Mouse (Mus musculus) lung, embryonic 14.5 days (tissue): Measurements from ENCODE around the gene Dkk3. TPM values are rescaled to one million over a fixed set of nuclear protein-coding genes. Genes with fewer than 3 reads are reported as not detected.
A peak's percentile ranks its signal among the peaks of the same experiment; 100 is the strongest.
"Not testable (repeated sequence)": the region's sequence is repeated elsewhere in the genome, so short reads cannot be mapped to it uniquely, and the experiment has no call there.

Experiments used
- ATAC-seq: fragments of 200-750 bp; cut with Nextera tagmentation; 2 replicates; pipeline ENCODE4 v1.8.0; 2017; ENCODE audit warnings: mild to moderate bottlenecking, moderate TSS enrichment, moderate library complexity; ENCODE audit not compliant: insufficient read depth
- DNase-seq: peaks from one replicate; pipeline ENCODE4 v3.0.0-alpha.2; 2015
- H3K27ac ChIP-seq: fragments of 300-500 bp; sonication (generic); 2 replicates; pipeline ENCODE4 v1.5.1; 2014; ENCODE audit warnings: low read depth, mild to moderate bottlenecking, moderate library complexity
- H3K27me3 ChIP-seq: fragments of 300-500 bp; sonication (generic); 2 replicates; pipeline ENCODE4 v1.6.1; 2014; ENCODE audit warnings: low read length, control low read depth; ENCODE audit not compliant: insufficient read depth
- H3K36me3 ChIP-seq: fragments of 300-500 bp; sonication (generic); 2 replicates; pipeline ENCODE4 v1.6.1; 2014; ENCODE audit warnings: control low read depth; ENCODE audit not compliant: insufficient read depth
- H3K4me1 ChIP-seq: fragments of 300-500 bp; sonication (generic); 2 replicates; pipeline ENCODE4 v1.6.1; 2014; ENCODE audit warnings: antibody characterized with exemption, control low read depth; ENCODE audit not compliant: insufficient read depth
- H3K4me2 ChIP-seq: fragments of 300-500 bp; sonication (generic); 2 replicates; pipeline ENCODE4 v1.6.1; 2014; ENCODE audit warnings: mild to moderate bottlenecking
- H3K4me3 ChIP-seq: fragments of 300-500 bp; sonication (generic); 2 replicates; pipeline ENCODE4 v1.5.1; 2014; ENCODE audit warnings: low read depth, low read length
- H3K9ac ChIP-seq: fragments of 300-500 bp; sonication (generic); 2 replicates; pipeline ENCODE4 v1.6.1; 2014
- H3K9me3 ChIP-seq: fragments of 300-500 bp; sonication (generic); 2 replicates; pipeline ENCODE4 v1.6.1; 2016; ENCODE audit warnings: low read depth, low read length, control low read depth
- CTCF ChIP-seq: IDR thresholded peaks from 2 replicates; pipeline ENCODE4 v1.5.1; 2016; ENCODE audit warnings: antibody characterized with exemption, low read depth
- WGBS: fragments of 180-500 bp; shearing (Covaris S2); extraction: QIAGEN DNeasy Blood & Tissue Kit; methylation state at CpG from one replicate; pipeline ENCODE4 v1.1.7; 2014; 5-methylcytosine and 5-hydroxymethylcytosine counted together
- polyA plus RNA-seq: library from polyadenylated mRNA; unstranded; fragments of >200 nt; fragmentation: Nextera tagmentation; extraction: Ambion mirVana; gene quantifications from 2 replicates; pipeline ENCODE4 v1.2.1, GENCODE M21; 2014

Gene Dkk3
- polyA plus RNA-seq, 1 experiment from 2014 or later, result 25.1 TPM

- no peak overlapping the region for H3K4me3 ChIP-seq
- 14% methylated on average over 10 of the region's 10 CpGs for WGBS
- no peak overlapping the region for H3K9ac ChIP-seq
- DNase-seq (peak; percentile 56), ATAC-seq (peak; percentile 66)
- no peaks in the 10 kb centered on the region for H3K9me3 ChIP-seq
- no peaks in the 10 kb centered on the region for H3K36me3 ChIP-seq
- no peak overlapping the region for H3K4me2 ChIP-seq
- H3K27me3 ChIP-seq, result no peaks in the 10 kb centered on the region
- TF ChIP-seq CTCF, result no peak
- H3K27ac ChIP-seq, result peak overlapping the region; percentile 18; the same call in 1 of the 2 replicates
- peaks cover 6% of the 10 kb centered on the region; the same call in 1 of the 2 replicates for H3K4me1 ChIP-seq
Measured at GRCm38 (mm10) chr7:112169955-112170692, 11.3 kb upstream of the Dkk3 start.

GRCm38 (mm10) chr7:112165593-112165992, 6.7 kb upstream of the Dkk3 start:
- Histone ChIP-seq H3K9ac (no peak overlapping the region), H3K36me3 (no peaks in the 10 kb centered on the region), H3K4me1 (peaks cover 6% of the 10 kb centered on the region; the same call in 1 of the 2 replicates), H3K27ac (no peak overlapping the region), H3K9me3 (no peaks in the 10 kb centered on the region), H3K4me3 (no peak overlapping the region), H3K4me2 (no peak overlapping the region), H3K27me3 (no peaks in the 10 kb centered on the region)
- 71% methylated on average over 4 of the region's 4 CpGs for WGBS
- TF ChIP-seq CTCF, result no peak
- no peak for ATAC-seq
- no peak for DNase-seq

DNA sequence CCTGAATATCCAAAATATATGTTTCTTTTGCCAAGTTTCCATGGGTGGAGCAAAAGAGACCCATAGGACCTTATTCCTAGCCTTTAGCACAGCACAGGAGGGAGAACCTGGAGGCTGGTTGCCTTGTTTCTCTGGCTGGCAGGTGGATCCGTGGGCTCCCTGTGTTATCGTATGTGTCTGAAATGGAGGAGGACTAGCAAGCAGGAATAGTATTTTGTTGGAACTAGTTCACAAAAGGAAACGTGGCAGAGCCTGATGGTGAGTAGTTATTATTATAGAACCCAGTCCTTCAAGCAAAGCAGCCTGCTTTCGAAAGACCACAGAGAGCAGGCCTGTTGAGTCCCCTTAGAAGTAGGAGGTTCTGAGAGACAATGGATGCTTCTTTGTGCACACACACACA, 6.2 kb upstream of the Dkk3 start:
- H3K9ac ChIP-seq, H3K4me2 ChIP-seq, H3K27ac ChIP-seq, H3K27me3 ChIP-seq, ATAC-seq, DNase-seq, H3K9me3 ChIP-seq, H3K36me3 ChIP-seq, H3K4me3 ChIP-seq, H3K4me1 ChIP-seq: not testable (repeated sequence)
- WGBS, result 89% methylated on average over 4 of the region's 4 CpGs

DNA sequence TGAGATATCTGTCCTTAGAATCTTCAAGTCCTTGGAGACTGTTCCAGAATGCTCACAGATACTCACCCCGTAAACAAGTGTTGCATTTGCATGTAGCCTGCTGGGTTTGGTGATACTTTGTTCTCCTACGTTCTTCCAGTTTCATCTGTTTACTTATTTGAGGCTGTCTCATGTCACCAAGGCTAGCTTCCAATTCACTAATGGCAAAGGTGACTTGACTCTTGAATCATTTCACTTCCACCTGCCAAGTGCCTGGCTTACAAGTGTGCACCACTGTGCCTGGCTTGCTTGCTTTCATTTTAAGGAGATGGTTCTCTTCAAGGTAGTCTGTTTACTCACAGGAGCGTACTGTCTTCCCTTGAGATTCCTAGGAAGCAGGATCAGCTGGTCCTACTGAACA, 5.6 kb upstream of the Dkk3 start:
- no peaks in the 10 kb centered on the region for H3K4me1 ChIP-seq
- H3K9me3 ChIP-seq, result no peaks in the 10 kb centered on the region
- ATAC-seq, result no peak
- no peaks in the 10 kb centered on the region for H3K27me3 ChIP-seq
- WGBS, result 67% methylated on average over 3 of the region's 3 CpGs
- H3K9ac ChIP-seq, result no peak overlapping the region
- DNase-seq, result no peak
- H3K4me2 ChIP-seq, result no peak overlapping the region
- H3K27ac ChIP-seq, result no peak overlapping the region
- TF ChIP-seq CTCF, result no peak
- H3K36me3 ChIP-seq, result no peaks in the 10 kb centered on the region
- no peak overlapping the region for H3K4me3 ChIP-seq

DNA sequence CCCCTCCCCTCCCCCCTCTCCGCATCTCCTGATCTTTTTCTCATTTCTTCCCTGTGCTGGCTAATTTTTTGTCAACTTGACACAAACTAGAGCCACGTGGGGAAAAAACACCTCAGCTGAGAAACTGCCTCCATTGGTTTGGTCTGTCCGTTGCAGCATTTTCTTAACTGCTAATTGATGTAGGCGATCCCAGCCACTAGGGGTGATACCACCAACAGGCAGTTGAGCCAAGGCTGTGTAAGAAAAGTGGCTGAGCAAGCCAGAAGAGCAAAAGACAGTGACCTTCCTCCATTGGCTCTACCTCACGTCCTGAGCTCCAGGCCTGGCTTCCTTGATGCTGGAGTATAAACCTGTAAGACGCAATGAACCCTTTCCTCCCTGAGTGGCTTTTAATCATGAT, 978 bp upstream of the Dkk3 start:
- H3K9ac ChIP-seq, result no peak overlapping the region
- H3K4me2 ChIP-seq, result no peak overlapping the region
- H3K9me3 ChIP-seq, result no peaks in the 10 kb centered on the region
- WGBS, result 36% methylated on average over 5 of the region's 6 CpGs
- ATAC-seq (no peak), DNase-seq (peak; percentile 27)
- H3K4me3 ChIP-seq, result no peak overlapping the region
- TF ChIP-seq CTCF, result peak; percentile 55
- no peaks in the 10 kb centered on the region for H3K36me3 ChIP-seq
- peaks cover 1% of the 10 kb centered on the region; the same call in 1 of the 2 replicates for H3K4me1 ChIP-seq
- no peak overlapping the region for H3K27ac ChIP-seq
- no peaks in the 10 kb centered on the region for H3K27me3 ChIP-seq

DNA sequence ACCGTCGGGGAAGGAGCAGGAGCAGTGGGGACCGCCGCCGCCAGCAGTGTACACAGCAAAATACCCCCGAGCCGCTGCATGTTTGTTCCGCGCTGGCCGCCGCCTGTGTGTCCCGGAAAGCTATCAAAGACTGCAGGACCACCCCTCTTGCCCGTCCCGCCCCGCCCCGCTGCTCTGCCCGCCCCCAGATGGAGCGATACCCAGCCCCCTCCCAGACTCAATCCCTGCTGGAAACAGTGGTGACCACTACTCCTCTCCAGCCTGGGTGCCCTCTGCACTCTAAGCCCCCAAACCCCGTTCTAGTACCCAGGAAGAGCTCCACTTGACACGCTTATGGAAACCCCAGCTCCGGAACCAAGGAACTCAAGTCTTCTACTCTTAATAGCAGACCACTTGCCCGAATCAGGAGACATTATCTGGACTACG, 528 bp downstream of the Dkk3 start:
- Histone ChIP-seq H3K9me3 (no peaks in the 10 kb centered on the region), H3K27ac (peak overlapping the region; percentile 77; the same call in 1 of the 2 replicates), H3K4me1 (peaks cover 11% of the 10 kb centered on the region), H3K9ac (peak overlapping the region; percentile 55), H3K27me3 (no peaks in the 10 kb centered on the region), H3K4me2 (peak overlapping the region; percentile 67), H3K4me3 (peak overlapping the region; percentile 51), H3K36me3 (no peaks in the 10 kb centered on the region)
- WGBS, result under 1% methylated on average over 22 of the region's 23 CpGs
- TF ChIP-seq CTCF, result no peak
- DNase-seq (peak; percentile 77), ATAC-seq (peak; percentile 62)

DNA sequence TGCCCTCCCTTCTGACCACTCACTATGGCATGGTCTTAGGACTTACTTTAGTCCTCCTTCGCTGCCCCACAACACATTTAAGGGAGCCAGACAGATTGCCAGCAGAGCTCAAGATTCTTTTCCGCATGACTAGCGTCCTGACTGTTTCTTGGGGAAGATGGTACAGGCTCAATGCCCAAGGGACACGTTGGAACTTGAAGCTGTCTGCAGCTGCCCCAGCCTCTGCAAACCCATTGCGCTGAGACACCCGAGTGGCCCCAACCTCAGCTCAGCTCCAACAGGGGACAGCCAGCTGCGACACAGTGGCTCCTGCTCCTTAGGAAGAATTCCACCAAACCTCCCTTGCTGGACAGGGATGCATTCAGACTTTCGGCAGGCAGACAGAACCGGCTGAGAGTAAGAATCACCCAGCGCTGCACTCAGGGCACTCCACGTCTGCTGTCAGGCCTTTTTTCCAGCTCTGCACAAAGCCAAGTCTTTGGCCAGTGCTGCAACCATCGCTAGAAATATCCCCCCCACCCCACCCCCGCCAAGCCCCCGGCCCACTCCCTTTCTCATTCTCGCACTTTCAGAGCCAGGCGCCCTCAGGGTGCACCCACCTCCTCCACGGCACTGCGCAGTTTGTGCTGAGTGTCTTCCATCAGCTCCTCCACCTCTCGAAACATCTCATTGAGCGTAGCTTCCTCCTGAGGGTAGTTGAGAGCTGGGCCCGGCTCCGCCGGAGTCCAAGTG, 1.1 kb downstream of the Dkk3 start:
- peak; percentile 29 for ATAC-seq
- Histone ChIP-seq H3K9ac (peak overlapping the region; percentile 55), H3K36me3 (no peaks in the 10 kb centered on the region), H3K27ac (peak overlapping the region; percentile 77), H3K27me3 (no peaks in the 10 kb centered on the region), H3K4me3 (peak overlapping the region; percentile 51), H3K9me3 (no peaks in the 10 kb centered on the region), H3K4me1 (peaks cover 11% of the 10 kb centered on the region), H3K4me2 (peak overlapping the region; percentile 67)
- no peak for TF ChIP-seq CTCF
- peak; percentile 59 for DNase-seq
- WGBS, result 13% methylated on average over 23 of the region's 23 CpGs
